Mouse (Mus musculus) 416B (cell line): ENCODE measurements at regions not wholly inside any gene's neighbourhood (a gene's known extent, or its start where the extent isn't known, plus 50 kb on each side); places are given as distances from the start of the nearest gene placed in this dataset.
A peak's percentile ranks its signal among the peaks of the same experiment; 100 is the strongest.

Source experiments
- DNase-seq: peaks from one replicate; pipeline ENCODE4 v3.0.0; 2011; ENCODE audit warnings: low read depth

- no peak for DNase-seq
Observed at GRCm38 (mm10) chr7:75063816-75064215, 245.2 kb downstream of the Sv2b start.

- DNase-seq: peak; percentile 13
Observed at GRCm38 (mm10) chr7:75050231-75050630, 258.8 kb downstream of the Sv2b start.

GRCm38 (mm10) chr7:75049751-75050150, 259.3 kb downstream of the Sv2b start:
- no peak for DNase-seq

GRCm38 (mm10) chr7:75048822-75049221, 260.2 kb downstream of the Sv2b start:
- no peak for DNase-seq

GRCm38 (mm10) chr7:75047827-75048226, 261.2 kb downstream of the Sv2b start:
- DNase-seq: no peak

- no peak for DNase-seq
Observed at GRCm38 (mm10) chr7:75040871-75041270, 268.2 kb downstream of the Sv2b start.

GRCm38 (mm10) chr7:75026191-75026590, 282.9 kb downstream of the Sv2b start:
- no peak for DNase-seq

GRCm38 (mm10) chr7:75021966-75022365, 287.1 kb downstream of the Sv2b start:
- DNase-seq: no peak

- no peak for DNase-seq
Observed at GRCm38 (mm10) chr7:75018640-75019039, 290.4 kb downstream of the Sv2b start.

GRCm38 (mm10) chr7:75008481-75008880, 300.6 kb downstream of the Sv2b start:
- no peak for DNase-seq

GRCm38 (mm10) chr7:74990198-74990597, 318.9 kb downstream of the Sv2b start:
- DNase-seq: no peak

- DNase-seq: no peak
Observed at GRCm38 (mm10) chr7:74979479-74979878, 329.6 kb downstream of the Sv2b start.

- DNase-seq: no peak
Observed at GRCm38 (mm10) chr7:74975986-74976385, 333.1 kb downstream of the Sv2b start.

- DNase-seq: peak; percentile 49
Observed at GRCm38 (mm10) chr7:74974448-74974847, 334.6 kb downstream of the Sv2b start.

- no peak for DNase-seq
Observed at GRCm38 (mm10) chr7:74944421-74945098, 364.5 kb downstream of the Sv2b start.

- DNase-seq: no peak
Observed at GRCm38 (mm10) chr7:74942917-74943316, 366.1 kb downstream of the Sv2b start.

- DNase-seq: no peak
Observed at GRCm38 (mm10) chr7:74942146-74942545, 366.9 kb downstream of the Sv2b start.

- peak; percentile 26 for DNase-seq
Observed at GRCm38 (mm10) chr7:74929142-74929829, 374.7 kb upstream of the Slco3a1 start.

GRCm38 (mm10) chr7:74928226-74928927, 373.8 kb upstream of the Slco3a1 start:
- peak; percentile 90 for DNase-seq

- no peak for DNase-seq
Observed at GRCm38 (mm10) chr7:74926729-74927128, 372.1 kb upstream of the Slco3a1 start.

- DNase-seq: no peak
Observed at GRCm38 (mm10) chr7:74924156-74924555, 369.6 kb upstream of the Slco3a1 start.

GRCm38 (mm10) chr7:74908311-74908962, 353.9 kb upstream of the Slco3a1 start:
- DNase-seq: peak; percentile 28

- no peak for DNase-seq
Observed at GRCm38 (mm10) chr7:74907391-74907790, 352.8 kb upstream of the Slco3a1 start.
